Mouse (Mus musculus) lung, adult 2 months (tissue): Measurements from ENCODE around the gene Tm7sf2. TPM values are rescaled to one million over a fixed set of nuclear protein-coding genes. Genes with fewer than 3 reads are reported as not detected.
A peak's percentile ranks its signal among the peaks of the same experiment; 100 is the strongest.

Experiments used
- DNase-seq: peaks from one replicate; pipeline ENCODE4 v3.0.0; 2022
- H3K4me1 ChIP-seq: fragments of 200-500 bp; 2 replicates; pipeline ENCODE4 v1.6.1; 2011; ENCODE audit warnings: low read length; ENCODE audit not compliant: control insufficient read depth, insufficient read depth
- H3K4me3 ChIP-seq: fragments of 200-500 bp; replicated peaks from 2 replicates; pipeline ENCODE3; 2011; ENCODE audit warnings: low read depth, mild to moderate bottlenecking, control low read depth, low read length; ENCODE audit errors: extremely low read depth
- CTCF ChIP-seq: fragments of 200-500 bp; IDR thresholded peaks from 2 replicates; pipeline ENCODE4 v1.5.1; 2011; ENCODE audit warnings: mild to moderate bottlenecking, low read length, control low read depth; ENCODE audit not compliant: insufficient read depth
- POLR2A ChIP-seq: fragments of 200-500 bp; IDR thresholded peaks from 2 replicates; pipeline ENCODE4 v1.6.1; 2011; ENCODE audit warnings: low read depth, mild to moderate bottlenecking, control low read depth, low read length, borderline replicate concordance; ENCODE audit errors: extremely low read depth
- WGBS: fragments of 180-500 bp; shearing (Covaris S2); methylation state at CpG from one replicate; pipeline ENCODE4 v1.1.7; 2018; 5-methylcytosine and 5-hydroxymethylcytosine counted together
- polyA plus RNA-seq: library from polyadenylated mRNA; depleted of rRNA; stranded (reverse); fragments of >200 nt; gene quantifications from 2 replicates; pipeline ENCODE4 v1.2.3, GENCODE M21; 2012

Tm7sf2 gene
- polyA plus RNA-seq, 1 experiment, result 36.5 TPM

DNA sequence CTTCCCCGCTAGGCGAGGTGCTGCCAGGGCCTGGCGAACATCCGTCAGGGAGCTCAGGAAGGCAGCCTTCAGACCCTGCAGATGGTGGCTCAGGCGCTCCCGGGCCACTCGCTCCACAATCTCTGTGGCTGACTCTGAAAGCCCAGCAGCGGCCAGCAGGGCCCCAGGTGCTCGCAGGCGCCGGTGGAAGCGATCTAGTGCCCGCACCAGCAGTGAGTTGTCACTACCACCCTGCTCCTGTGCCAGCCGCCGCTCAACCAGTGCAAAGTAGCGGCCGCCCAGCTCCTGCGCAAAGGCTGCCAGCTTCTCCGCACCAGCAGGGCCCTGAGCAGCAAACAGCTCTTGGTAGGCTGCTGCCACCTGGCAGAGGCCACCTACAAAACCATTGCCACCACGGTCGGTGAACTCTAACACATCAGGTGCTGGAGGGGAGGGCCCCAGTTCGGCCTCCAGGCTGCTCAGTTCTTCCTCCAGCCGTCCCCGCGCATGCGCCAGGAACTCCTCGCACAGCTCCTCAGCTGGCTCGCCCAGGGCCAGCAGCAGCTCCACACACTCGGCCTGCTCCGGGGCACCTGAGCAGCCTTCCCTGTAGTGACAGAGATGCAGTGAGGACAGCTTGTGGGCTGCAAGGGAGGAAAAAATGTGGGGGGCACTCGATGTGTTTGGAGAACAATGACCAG, 2.5 kb upstream of the Tm7sf2 start:
- no peak for TF ChIP-seq CTCF
- no peak for TF ChIP-seq POLR2A
- H3K4me3 ChIP-seq, result no peak overlapping the region
- peaks cover 8% of the 10 kb centered on the region; the same call in 1 of the 2 replicates for H3K4me1 ChIP-seq
- DNase-seq, result no peak
- WGBS, result 89% methylated on average over 31 of the region's 31 CpGs

DNA sequence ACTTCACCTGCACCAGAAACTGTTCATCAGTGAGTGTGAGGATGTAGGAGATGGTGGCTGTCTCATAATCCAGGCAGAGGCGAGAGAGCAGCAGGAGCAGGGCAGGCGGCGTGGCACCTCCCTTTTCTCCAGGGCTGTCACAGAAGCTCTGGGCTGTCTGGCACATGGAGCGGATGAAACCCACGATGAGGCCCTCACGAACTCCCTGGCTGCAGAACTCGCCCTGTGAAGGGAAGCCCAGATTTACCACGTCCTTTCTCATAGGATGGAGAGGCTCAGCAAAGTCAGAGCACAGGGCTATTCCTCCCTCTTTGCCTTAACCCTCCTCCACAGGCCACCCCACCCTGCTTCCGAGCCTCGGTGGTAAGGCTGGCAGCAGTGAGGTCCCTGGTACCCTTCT, 1.7 kb upstream of the Tm7sf2 start:
- DNase-seq, result no peak
- 89% methylated on average over 10 of the region's 10 CpGs for WGBS
- Histone ChIP-seq H3K4me3 (no peak overlapping the region), H3K4me1 (peaks cover 8% of the 10 kb centered on the region; the same call in 1 of the 2 replicates)
- TF ChIP-seq CTCF, result no peak
- no peak for TF ChIP-seq POLR2A

DNA sequence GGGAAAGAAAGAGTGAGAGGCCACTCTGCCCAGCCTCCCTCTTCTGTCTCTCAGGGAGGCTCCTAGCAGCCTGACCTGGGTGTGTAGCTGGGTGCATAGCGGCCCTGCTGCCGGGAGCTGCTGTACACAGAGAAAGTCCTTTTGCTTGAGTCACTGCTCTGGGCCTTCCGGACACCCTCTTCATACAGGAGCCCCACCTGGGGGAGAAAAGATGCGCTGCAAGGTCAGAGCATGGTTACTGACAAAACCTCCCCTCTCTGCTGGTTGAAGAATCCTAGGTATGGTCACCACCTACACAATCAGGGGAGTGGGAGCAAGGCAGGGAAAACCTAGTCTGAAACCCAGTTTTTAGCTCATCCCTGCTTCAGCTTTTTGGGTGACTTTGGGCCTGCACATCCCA, 778 bp upstream of the Tm7sf2 start:
- Histone ChIP-seq H3K4me3 (no peak overlapping the region), H3K4me1 (peaks cover 8% of the 10 kb centered on the region; the same call in 1 of the 2 replicates)
- 74% methylated on average over 4 of the region's 4 CpGs for WGBS
- no peak for DNase-seq
- no peak for TF ChIP-seq POLR2A
- no peak for TF ChIP-seq CTCF

DNA sequence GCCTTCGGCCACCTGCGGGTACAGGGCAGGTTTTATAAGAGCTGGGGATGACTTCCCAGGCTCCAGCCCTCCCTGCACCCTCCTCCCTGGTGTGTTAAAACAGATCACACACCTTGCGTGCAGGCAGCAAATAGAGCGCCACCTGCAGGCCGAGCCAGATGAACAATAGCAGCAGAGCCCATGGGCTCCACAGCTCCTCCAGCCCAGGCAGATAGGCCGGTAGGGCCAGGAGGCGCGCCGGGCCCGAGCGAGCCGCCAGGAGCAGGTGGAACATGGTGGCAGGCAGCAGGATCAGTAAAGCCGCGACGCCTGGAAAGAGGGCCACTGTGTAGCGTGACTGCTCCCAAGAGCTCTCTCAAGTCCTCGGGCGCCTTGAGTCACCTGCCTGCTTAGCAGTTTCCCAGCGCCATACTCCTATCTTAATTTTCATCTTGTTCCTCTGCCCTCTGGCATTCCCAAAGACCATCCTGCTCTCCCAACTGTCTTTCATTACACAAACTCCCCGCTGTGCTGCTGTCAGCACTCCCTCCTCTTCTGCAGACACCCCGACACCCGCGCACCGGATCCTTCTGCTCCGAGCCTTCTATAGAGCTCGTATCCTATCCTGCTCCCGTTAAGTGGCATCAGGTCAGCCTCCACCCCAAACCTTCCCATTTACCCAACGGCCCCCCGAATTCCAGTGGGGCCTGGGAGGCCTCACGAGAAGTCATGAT, 1.0 kb downstream of the Tm7sf2 start:
- WGBS, result under 1% methylated on average over 30 of the region's 30 CpGs
- peak overlapping the region; percentile 11 for H3K4me3 ChIP-seq
- peaks cover 12% of the 10 kb centered on the region for H3K4me1 ChIP-seq
- peak; percentile 80 for TF ChIP-seq CTCF
- TF ChIP-seq POLR2A, result peak; percentile 10; the same call in 1 of the 2 replicates
- peak; percentile 77 for DNase-seq

DNA sequence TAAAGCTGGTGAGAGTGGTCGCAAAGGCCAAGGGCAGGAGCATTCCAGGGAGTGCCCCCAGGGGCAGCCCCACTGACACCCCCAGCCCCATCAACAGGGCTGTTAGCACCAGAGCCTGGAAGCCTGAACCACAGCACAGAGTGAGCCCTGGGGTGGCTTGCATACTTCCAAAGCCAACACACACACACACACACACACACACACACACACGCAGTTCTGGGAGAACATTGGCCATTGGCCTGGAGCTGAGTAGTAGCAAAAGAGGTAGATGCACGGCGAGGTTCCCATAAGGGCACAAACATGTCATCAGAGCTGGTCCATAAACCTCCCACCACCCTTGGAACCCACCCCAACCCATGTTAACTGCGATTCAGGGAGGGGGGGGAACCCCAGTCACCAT, 1.6 kb downstream of the Tm7sf2 start:
- no peak overlapping the region for H3K4me3 ChIP-seq
- H3K4me1 ChIP-seq, result peaks cover 17% of the 10 kb centered on the region
- no peak for TF ChIP-seq CTCF
- no peak for TF ChIP-seq POLR2A
- DNase-seq, result no peak
- 39% methylated on average over 5 of the region's 5 CpGs for WGBS

DNA sequence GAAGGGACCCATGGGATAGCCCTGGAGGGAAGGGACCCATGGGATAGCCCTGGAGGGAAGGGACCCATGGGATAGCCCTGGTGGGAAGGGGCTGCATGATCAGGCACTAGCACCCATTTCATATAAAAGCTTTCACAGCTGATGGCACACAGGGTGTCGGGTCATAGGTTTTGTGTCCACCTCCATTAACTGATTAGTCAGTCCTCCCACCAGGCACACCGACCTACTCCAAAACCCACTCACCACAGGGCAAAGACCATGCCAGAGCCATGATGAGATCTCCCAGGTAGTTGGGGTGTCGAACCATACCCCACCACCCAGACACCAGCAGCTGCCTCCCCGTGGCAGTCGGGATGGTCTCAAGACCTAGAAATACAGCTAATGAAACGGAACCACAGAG, 5.1 kb downstream of the Tm7sf2 start:
- TF ChIP-seq CTCF, result no peak
- no peak for TF ChIP-seq POLR2A
- Histone ChIP-seq H3K4me3 (no peak overlapping the region), H3K4me1 (peaks cover 21% of the 10 kb centered on the region)
- WGBS, result 93% methylated on average over 6 of the region's 6 CpGs
- no peak for DNase-seq

DNA sequence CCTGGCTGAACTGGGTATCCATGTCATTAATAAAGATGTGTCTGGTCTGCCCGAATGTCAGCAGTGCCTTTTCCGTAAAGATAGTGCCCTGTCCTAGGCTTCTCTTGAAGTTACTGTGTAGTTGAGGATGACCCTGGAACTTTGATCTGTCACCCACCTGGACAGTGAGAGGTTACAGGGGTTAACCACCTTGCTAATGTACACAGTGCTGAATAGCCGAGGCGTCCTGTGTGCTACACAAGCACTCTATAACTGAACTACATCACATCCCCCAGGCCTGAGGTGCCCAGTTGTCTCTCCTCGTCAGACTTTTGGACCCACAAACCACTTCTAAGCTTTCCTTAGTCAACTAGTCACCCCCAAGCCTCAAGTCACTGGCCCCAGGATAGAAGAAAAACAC, 5.8 kb downstream of the Tm7sf2 start:
- WGBS, result 44% methylated on average over 5 of the region's 5 CpGs
- peaks cover 19% of the 10 kb centered on the region for H3K4me1 ChIP-seq
- peak overlapping the region; percentile 33 for H3K4me3 ChIP-seq
- DNase-seq, result no peak
- no peak for TF ChIP-seq POLR2A
- no peak for TF ChIP-seq CTCF

DNA sequence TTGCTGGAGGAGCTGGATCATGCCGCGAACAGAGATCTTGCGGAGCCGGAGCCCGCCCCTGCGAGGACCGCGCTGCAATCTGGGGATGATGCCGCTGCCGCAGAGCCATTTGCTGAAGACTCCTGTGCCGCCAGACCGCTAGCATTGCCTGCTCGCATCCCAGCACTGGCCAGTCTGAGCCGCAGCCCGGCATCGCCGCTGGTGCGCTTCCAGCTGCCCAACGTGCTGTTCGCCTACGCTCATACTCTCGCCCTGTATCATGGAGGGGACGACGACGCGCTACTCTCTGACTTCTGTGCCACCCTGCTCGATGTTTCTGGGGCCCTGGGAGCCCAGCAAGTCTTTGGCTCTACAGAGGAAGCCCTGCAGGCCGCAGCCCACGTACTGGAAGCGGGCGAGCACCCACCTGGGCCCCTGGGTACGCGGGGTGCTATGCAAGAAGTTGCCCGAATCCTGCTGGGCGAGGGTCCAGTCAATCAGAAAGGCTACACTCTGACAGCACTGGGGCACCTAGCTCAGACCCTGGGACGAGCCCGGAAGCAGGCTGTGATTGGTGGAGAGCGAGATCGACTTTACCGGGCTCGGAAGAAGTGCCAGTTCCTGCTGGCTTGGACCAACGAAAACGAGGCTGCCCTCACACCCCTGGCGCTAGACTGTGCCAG, 6.4 kb downstream of the Tm7sf2 start:
- Histone ChIP-seq H3K4me1 (peaks cover 19% of the 10 kb centered on the region), H3K4me3 (peak overlapping the region; percentile 94)
- TF ChIP-seq POLR2A (peak; percentile 19; the same call in 1 of the 2 replicates), CTCF (no peak)
- 1% methylated on average over 44 of the region's 44 CpGs for WGBS
- peak; percentile 36 for DNase-seq

DNA sequence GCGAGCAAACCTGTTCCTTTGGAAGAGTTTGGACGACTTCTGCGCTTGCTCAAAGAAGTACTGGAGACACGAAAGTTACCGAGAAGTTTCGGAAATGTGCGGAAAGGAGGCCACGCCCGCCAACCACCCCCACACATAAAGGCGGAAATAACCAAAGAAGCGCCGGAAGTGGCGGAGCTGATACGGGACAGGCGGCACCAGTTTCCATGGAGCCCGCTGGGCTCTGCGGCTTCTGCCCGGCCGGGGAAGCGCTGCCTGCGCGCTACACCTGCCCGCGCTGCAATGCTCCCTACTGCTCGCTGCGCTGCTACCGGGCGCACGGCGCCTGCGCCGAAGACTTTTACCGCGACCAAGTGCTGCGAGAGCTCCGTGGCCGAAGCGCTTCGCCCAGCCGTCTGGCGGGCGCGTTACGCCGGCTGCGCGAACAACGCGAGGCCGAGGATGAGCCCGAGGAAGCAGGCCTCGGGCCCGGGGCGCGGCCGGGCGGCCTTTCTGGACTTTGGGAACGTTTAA, 7.1 kb downstream of the Tm7sf2 start, which contains the start of gene Znhit2:
Gene Znhit2, plus strand, starts transcription at position 172 of the 513 bp plus-strand sequence.
- peak; percentile 92 for DNase-seq
- TF ChIP-seq POLR2A (peak; percentile 64; the same call in 1 of the 2 replicates), CTCF (no peak)
- WGBS, result under 1% methylated on average over 58 of the region's 58 CpGs
- Histone ChIP-seq H3K4me1 (peaks cover 19% of the 10 kb centered on the region), H3K4me3 (peak within 1 kb of the TSS; percentile 94)

DNA sequence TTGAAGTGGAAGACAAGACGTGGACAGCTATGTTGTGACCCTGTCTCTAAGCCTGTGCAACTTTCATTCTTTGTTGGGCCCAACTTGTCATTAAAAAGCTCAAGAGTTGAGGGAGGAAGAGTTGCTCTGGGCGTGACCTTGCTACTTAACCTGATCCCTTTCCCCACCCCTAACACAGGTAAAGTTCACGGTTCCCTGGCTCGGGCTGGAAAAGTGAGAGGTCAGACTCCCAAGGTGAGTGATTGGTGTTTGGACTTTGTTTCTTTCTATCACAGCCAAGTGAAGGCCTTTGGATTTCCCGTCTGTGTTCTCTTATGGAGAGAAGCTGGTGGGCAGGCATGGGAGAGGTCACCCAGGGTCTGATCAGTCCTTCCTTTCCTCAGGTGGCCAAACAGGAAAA, 9.2 kb downstream of the Tm7sf2 start:
- Histone ChIP-seq H3K4me1 (peaks cover 19% of the 10 kb centered on the region), H3K4me3 (no peak overlapping the region)
- 76% methylated on average over 5 of the region's 5 CpGs for WGBS

More for the DNA sequence above, 9.2 kb downstream of the Tm7sf2 start:
- DNase-seq, result no peak
- TF ChIP-seq POLR2A (no peak), CTCF (no peak)
